ENCODE assay signal across 17 mouse cellular contexts in genomic region chr16:42719915-42720314, GRCm38 (mm10).
"Had no signal": no experiment of that assay in that cellular context is flagged by ENCODE, and none has a peak within 500 bp of the region (broad histone marks: within the 10 kb centered on the region; RNA-seq: fewer than 3 reads in every experiment).

No protein-coding gene starts in this region.

- H3K9me3 ChIP-seq: lung, embryonic 15.5 days; megakaryocyte, embryonic 14.5 days; midbrain, embryonic 12.5 days; midbrain, embryonic 15.5 days; neural tube, embryonic 12.5 days; stomach, embryonic 15.5 days had no signal

- ATAC-seq: liver, postnatal 0 days; lung, postnatal 0 days; midbrain, embryonic 15.5 days had no signal

- H3K36me3 ChIP-seq: lung, embryonic 15.5 days; midbrain, embryonic 12.5 days; midbrain, embryonic 15.5 days; neural tube, embryonic 12.5 days; stomach, embryonic 15.5 days had no signal

- H3K4me3 ChIP-seq: lung, embryonic 15.5 days; megakaryocyte, embryonic 14.5 days; midbrain, embryonic 12.5 days; midbrain, embryonic 15.5 days; neural tube, embryonic 12.5 days; stomach, embryonic 15.5 days had no signal

- H3K27ac ChIP-seq: lung, embryonic 15.5 days; macrophage; midbrain, embryonic 12.5 days; midbrain, embryonic 15.5 days; neural tube, embryonic 12.5 days; stomach, embryonic 15.5 days; stomach, postnatal 0 days had no signal

- H3K4me2 ChIP-seq: lung, embryonic 15.5 days; midbrain, embryonic 12.5 days; midbrain, embryonic 15.5 days; neural tube, embryonic 12.5 days; stomach, embryonic 15.5 days had no signal

- H3K27me3 ChIP-seq: lung, embryonic 15.5 days; megakaryocyte, embryonic 14.5 days; midbrain, embryonic 12.5 days; midbrain, embryonic 15.5 days; neural tube, embryonic 12.5 days; stomach, embryonic 15.5 days had no signal

- DNase-seq: liver, postnatal 0 days; lung, adult 2 months; lung, postnatal 14 days; lung, postnatal 36 days; right cerebral cortex, postnatal 14 days; thymus, adult 2 months; thymus, postnatal 25 days; thymus, postnatal 4 days had no signal

- H3K4me1 ChIP-seq: lung, embryonic 15.5 days; megakaryocyte, embryonic 14.5 days had no signal

- H3K9ac ChIP-seq: liver, postnatal 0 days; lung, embryonic 15.5 days; midbrain, embryonic 12.5 days; midbrain, embryonic 15.5 days; neural tube, embryonic 12.5 days; stomach, embryonic 15.5 days had no signal
